Mouse (Mus musculus): ENCODE measurements at regions not wholly inside any gene's neighbourhood (a gene's known extent, or its start where the extent isn't known, plus 50 kb on each side); places are given as distances from the start of the nearest gene placed in this dataset.

- no peaks in the 10 kb centered on the region for H3K9me3 ChIP-seq (replicated peaks; ENCODE audit: low read length)
- 42% methylated on average over 1 of the region's 1 CpGs for WGBS
These were observed 51.3 kb upstream of the Ssr3 start for GRCm38 (mm10) chr3:65443701-65444100.

DNA sequence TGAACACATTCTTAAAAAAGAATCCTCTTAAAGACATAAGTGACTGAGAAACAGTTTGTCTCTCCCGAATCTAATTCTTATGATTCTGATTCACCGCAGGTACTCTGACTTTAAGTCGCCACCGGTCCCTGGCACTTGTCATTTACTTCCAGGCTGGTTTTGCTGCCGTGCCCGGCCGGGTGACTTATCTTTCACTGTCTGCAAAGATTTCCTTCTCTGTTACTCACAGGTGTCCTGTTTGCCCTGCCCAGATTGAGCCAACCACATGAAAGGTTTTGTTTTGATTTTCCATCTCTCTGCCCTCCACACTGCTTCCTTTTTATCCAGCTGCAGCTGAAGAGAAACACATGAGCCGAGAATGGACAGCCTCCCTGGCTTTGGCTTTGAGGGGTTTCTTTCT lies 50.5 kb upstream of the Ssr3 start:
- 42% methylated on average over 8 of the region's 8 CpGs for WGBS

More at GRCm38 (mm10) chr3:65443701-65444100, 51.3 kb upstream of the Ssr3 start:
- Histone ChIP-seq H3K27me3 (ENCODE audit: insufficient read depth, low read length) (no peaks in the 10 kb centered on the region), H3K4me1 (replicated peaks; ENCODE audit: insufficient read depth, low read length) (no peaks in the 10 kb centered on the region), H3K27ac (no peak overlapping the region), H3K36me3 (ENCODE audit: insufficient read depth, low read length) (no peaks in the 10 kb centered on the region), H3K9ac (ENCODE audit: low read depth, low read length) (no peak overlapping the region), H3K4me2 (ENCODE audit: low read length) (no peak overlapping the region), H3K4me3 (replicated peaks; ENCODE audit: low read depth, low read length) (no peak overlapping the region)
- no peak for ATAC-seq (replicated peaks; ENCODE audit: low FRiP score, low read depth)
- DNase-seq (ENCODE audit: low spot score) = no peak
- no peak for TF ChIP-seq CTCF (IDR thresholded peaks at IDR 0.05; ENCODE audit: low read depth)

GRCm38 (mm10) chr3:65442269-65442668 lies 49.8 kb upstream of the Ssr3 start:
- DNase-seq (ENCODE audit: low spot score) (peak; percentile 42), ATAC-seq (replicated peaks; ENCODE audit: low FRiP score, low read depth) (no peak)
- no peak for TF ChIP-seq CTCF (IDR thresholded peaks at IDR 0.05; ENCODE audit: low read depth)
- Histone ChIP-seq H3K9me3 (replicated peaks; ENCODE audit: low read length) (no peaks in the 10 kb centered on the region), H3K36me3 (ENCODE audit: insufficient read depth, low read length) (no peaks in the 10 kb centered on the region), H3K4me3 (replicated peaks; ENCODE audit: low read depth, low read length) (no peak overlapping the region), H3K9ac (ENCODE audit: low read depth, low read length) (no peak overlapping the region), H3K27ac (no peak overlapping the region), H3K4me2 (ENCODE audit: low read length) (no peak overlapping the region), H3K4me1 (replicated peaks; ENCODE audit: insufficient read depth, low read length) (no peaks in the 10 kb centered on the region), H3K27me3 (ENCODE audit: insufficient read depth, low read length) (no peaks in the 10 kb centered on the region)
- 70% methylated on average over 4 of the region's 4 CpGs for WGBS

More for the DNA sequence above, 50.5 kb upstream of the Ssr3 start:
- Histone ChIP-seq H3K27ac (no peak overlapping the region), H3K4me2 (ENCODE audit: low read length) (no peak overlapping the region), H3K4me1 (replicated peaks; ENCODE audit: insufficient read depth, low read length) (no peaks in the 10 kb centered on the region), H3K36me3 (ENCODE audit: insufficient read depth, low read length) (no peaks in the 10 kb centered on the region), H3K4me3 (replicated peaks; ENCODE audit: low read depth, low read length) (no peak overlapping the region), H3K27me3 (ENCODE audit: insufficient read depth, low read length) (no peaks in the 10 kb centered on the region), H3K9me3 (replicated peaks; ENCODE audit: low read length) (no peaks in the 10 kb centered on the region), H3K9ac (ENCODE audit: low read depth, low read length) (no peak overlapping the region)
- ATAC-seq (replicated peaks; ENCODE audit: low FRiP score, low read depth) (no peak), DNase-seq (ENCODE audit: low spot score) (peak; percentile 11)
- TF ChIP-seq CTCF (IDR thresholded peaks at IDR 0.05; ENCODE audit: low read depth) = no peak
